Mouse (Mus musculus): ENCODE results near the gene Rbpms2. TPM values are rescaled to one million over a fixed set of nuclear protein-coding genes. Genes with fewer than 3 reads are reported as not detected.
"Not testable (repeated sequence)": the region's sequence is repeated elsewhere in the genome, so short reads cannot be mapped to it uniquely, and the experiment has no call there.

The Rbpms2 gene
- polyA plus RNA-seq, 2 experiments from 2014 or later = 0.23 to 3.0 TPM

DNA sequence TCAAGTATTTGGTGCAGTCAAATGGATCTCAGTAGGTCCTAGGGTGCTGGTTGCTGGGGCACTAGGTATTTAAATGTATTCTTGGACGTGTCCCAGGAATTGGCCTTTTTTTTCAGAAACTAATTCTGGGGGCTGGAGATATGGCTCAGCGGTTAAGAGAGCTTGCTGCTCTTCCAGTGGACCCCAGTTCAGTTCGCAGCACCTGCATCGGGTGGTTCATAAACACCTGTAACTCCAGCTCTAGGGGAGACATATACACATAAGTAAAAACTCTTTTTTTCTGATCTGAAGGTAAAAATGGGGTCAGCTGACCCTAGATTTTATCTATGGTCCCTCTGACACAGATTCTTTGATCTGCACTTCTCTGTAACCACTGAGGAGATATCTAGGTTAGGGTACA lies 8.3 kb upstream of the Rbpms2 start:
- ATAC-seq = no peak

DNA sequence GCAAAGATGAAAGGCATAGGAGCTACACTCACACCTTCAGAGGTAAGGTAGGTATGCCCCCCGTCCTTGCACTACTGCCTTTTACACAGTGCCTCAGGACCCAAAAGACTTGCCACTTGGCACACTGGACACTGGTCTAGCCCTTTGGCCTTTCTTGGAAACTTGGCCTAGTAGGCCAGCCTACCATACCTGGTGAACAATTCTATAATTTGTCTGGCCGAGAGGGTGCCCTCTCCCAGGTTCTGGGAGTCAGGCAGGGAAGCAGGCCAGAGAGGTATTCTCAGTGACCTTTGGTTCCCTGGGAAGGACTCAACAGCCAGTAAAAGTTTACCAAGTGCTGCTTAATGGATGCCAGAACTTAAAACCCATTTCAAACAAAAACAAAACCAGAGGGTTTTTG lies 7.8 kb upstream of the Rbpms2 start:
- no peak for ATAC-seq

DNA sequence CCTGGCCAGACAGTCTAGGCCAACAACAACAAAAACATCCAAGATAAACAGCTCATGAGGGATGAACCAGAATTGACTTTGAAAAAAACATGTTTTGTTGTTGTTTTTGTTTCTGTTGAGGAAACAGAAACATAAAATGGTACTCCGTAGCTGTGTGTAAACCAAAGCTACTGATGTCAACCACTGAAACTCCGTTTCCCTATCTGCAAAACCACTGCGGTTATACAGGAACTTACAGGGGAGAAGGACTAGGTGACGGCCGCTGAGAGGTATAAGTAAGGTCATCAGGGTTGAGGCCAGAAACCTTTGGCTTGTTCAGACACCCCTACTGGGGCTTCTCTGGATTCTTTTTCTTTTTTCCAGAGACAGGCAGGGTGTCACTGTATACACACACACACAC lies 6.6 kb upstream of the Rbpms2 start:
- no peak for ATAC-seq

DNA sequence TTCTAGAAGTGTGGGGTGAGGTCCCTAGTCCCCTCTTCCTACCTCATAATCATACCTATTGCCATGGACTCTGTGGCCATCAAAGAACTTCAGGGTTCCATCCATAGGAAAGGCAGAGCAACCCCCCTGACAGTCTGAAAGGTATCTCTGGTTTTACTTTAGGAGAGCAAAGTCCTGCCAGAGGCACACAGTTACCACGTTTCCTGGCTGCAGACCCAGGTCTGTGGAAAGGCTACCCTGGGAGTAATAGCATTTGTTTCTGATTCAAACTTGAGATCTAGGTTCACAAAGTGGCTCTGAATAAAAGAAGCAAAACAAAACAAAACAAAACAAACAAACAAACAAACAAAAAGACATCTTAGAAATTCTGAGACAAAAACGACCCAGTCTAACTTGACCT lies 5.2 kb upstream of the Rbpms2 start:
- ATAC-seq = no peak

DNA sequence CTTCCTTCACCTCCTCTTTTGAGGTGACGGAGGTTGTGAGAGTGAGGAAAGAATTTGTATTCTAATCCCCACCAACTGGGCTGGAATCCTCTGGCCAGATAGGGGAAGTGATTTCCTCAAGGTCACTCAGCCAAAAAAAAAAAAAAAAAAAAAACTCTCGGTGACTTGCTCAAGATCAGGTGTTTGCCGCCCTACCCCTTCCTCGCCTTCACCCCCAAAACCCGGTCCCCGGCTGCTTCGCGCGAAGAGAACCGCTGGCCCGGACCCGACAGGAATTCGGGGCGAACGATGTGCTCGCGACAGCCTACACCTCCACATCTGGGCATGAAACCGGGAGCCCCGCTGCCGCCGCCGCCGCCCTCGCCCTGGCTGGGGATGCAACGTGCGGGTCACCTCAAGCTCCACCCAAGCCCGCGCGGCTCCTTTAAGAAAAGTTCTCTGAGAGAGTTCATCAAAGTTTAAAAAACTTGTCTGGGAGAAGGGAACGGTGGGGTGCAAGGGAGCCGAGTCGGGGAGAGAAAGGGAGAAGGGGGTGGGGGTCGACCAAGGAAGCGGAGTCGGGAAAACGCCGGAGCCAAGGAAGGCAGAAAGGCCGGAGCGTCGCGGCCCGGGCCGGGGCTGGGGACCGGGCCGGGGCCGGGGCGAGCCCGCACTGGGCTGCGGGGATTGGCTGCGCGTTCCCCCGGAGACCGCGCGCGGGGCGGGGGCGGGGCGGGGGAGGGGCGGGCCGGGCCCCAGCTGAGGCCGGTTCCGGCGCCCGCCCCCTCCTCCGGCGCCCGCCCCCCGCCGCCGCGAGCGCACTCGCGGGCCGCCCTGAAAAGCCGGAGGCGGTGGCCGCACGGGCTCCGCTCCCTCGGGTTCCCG lies 551 bp downstream of the Rbpms2 start:
- ATAC-seq = peak; percentile 43

DNA sequence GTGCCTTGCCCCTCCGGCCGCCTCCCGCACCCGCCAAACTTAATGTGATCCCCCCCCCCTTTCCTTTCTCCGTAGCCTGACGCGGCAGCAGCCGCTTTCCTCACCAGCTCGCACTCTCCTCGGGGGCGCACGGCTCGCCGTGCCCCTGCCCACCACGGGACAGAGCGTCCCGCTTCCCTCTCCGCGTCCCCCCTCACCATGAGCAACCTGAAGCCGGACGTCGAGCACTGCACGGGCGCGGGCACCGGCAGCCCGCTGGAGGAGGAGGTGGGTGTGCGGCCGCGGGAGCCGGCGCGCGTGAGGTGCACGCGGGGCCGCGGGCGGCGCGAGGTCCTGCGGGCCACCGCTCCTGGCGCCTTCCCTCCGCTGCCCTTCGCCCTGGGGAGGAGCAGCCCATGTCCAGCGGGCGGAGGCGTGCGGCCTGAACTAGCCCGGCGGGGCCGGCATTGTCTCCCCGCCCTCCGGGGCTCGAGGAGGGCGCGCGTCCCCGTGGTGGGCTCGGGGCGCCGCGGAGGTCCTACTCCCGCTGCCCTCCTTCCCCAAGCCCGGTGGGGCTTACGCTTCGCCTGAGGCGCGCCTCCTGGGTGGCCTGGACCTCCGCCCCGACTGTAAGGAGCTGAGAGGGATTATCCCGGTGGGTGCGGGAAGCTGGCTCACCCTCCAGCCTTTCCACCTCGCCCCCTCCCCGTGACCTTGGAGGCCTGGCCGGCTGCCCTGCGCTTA lies 1.3 kb downstream of the Rbpms2 start:
- peak; percentile 36 for ATAC-seq

DNA sequence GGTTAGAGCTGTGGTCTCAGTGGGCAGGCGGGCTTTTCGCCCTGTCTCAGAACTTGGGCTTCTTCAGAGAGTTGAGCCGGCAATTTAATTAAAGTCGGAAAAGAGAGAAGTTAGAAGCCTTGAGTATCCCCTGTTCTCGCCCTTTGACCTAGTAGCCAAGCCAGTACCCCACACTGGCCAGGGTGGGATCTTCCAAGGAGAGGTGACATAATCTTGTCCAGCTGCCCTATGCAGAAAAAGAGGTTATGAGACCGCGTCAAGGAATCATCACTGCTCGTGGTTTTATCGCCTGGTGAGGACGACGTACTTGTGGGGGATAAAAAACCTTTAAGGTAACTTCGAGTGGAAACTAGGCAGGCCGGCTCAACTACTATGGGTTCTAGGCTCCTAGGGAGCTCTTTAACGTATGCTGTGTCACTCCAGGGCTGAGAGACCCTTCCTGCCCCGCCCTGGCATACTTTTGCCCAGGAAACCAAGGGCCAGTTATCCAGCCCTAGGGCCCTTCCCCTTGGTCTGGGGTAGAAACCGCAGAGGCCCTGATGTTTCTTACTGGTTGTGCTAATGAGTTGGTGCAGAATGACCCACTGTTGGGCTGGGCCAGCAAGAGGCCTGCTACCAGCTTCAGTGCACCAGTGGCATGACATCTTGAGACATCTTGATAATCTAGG lies 2.0 kb downstream of the Rbpms2 start:
- no peak for ATAC-seq

DNA sequence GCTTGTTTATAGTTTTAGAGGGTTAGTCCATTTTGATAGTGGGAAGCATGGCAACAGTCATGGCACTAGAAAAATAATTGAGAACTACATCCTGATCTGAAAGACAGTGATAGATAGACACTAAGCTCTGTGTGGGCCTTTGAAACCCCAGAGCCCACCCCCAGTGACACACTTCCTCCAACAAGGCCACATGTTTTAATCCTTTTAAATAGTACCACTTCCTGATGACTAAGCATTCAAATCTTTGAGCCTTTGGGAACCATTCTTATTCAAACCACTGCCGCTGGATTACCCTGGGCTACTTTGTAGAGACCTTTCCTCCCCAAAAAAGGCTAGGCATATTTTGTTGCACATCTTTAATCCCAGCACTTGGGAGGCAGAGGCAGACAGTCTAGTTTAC lies 6.3 kb downstream of the Rbpms2 start:
- no peak for ATAC-seq

DNA sequence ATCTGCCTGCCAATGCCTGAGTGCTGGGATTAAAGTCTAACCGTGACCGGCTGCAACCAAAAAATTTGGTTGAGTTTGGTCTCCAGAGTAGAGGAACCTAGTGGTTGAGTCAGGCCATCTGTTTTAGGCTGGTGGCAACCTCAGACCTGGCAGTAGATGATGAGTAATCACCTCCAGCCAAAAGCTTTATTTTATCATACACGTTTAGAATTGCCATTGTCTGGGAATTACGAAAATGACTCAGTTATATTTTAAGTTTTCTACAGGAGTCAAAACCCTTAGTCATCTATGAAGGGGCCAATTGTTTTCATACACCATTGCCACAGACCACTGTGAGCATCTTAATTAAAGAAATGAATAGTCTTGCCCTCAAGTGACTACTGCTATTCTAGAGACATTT lies 7.5 kb downstream of the Rbpms2 start:
- no peak for ATAC-seq

DNA sequence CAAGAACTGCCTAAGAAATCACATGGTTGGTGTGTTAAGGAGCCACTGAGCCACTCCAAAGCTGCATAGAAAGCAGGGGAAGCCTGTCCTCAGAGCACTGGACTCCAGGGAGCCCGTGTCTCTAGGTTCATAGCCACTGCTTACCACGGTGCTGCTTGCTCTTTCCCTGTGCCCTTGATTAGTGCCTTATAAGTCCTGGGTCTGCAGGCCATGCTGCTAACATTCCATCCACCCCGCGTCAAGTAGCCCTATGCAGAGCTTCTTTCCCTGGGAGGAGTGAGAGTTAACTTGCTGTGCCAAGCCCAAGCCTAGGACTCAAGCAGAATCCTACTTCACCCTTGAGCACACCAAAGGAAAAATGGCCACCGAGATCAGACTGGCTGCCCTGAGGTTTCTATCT lies 9.6 kb downstream of the Rbpms2 start:
- ATAC-seq = no peak

DNA sequence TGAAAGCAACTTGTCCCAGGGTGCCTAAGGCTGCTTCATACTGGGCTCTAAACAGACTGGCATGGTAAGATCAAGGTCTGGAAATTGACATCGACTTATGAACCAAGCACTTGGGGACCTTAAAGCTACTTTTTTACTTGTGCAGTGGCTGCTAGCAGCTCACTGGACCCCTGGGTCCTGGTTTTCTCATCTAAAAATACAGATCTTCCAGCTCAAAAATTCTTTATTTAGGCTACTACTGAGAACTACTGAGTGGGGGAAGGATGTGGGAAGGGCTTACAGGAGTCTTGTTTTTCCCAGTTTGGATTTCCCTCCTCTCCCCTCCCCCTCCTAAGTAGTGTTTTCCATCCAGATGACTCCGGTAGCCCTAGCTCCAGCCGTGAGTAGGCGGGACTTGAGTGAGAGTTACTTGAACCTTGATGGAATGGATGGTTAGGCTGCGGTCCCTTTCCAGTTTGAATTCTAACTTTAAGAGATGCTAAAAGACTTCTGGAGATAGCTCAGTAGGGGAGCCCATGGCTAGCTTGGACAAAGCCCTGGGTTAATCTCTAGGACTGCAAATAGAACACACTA lies 11.5 kb downstream of the Rbpms2 start:
- ATAC-seq = no peak

DNA sequence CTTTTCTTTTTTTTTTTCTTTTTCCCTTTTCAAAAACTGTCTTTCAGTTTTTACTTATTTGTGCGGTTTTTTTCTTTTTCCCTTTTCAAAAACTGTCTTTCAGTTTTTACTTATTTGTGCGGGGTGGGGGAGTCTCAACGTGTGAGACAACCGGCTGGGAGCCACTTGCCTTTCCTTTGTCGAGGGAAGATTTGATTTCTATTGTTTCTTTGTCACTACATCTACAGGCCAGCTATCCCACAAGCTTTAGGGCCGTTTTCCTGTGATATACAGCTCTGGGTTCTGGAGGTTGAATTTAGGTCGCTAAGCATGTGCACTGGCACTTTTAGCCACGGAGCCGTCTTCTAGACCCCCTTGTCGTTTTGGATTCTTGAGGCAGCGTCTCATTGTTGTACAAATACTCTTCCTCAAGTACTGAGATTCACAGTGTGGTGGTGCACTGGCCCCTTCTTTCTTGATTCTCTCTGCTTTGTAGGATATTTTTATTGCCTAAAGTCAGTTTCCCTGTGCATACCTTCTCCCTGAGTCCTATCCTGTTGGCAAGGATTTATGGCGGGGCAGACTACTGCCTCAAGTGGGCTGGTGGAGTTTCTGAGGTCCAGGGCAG lies 12.1 kb downstream of the Rbpms2 start:
- ATAC-seq = no peak

DNA sequence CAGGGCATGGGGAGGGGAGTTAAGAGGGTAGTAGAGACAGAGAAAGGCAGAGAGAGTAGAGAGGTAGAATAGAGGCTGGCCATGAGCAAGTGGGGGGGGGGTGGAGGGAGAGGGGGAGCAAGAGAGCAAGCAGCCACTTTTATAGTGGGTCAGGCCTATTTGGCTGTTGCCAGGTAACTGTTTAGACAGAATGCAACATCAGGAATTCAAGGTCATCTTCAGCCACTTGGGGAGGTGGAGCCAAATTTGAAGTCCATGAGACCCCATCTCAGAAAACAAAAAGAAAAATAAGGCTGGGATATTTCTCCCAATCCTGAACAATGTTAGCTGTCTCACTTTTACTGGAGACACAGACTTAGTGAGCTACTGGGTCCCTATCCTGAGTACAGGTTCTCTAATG lies 13.1 kb downstream of the Rbpms2 start:
- ATAC-seq = no peak

DNA sequence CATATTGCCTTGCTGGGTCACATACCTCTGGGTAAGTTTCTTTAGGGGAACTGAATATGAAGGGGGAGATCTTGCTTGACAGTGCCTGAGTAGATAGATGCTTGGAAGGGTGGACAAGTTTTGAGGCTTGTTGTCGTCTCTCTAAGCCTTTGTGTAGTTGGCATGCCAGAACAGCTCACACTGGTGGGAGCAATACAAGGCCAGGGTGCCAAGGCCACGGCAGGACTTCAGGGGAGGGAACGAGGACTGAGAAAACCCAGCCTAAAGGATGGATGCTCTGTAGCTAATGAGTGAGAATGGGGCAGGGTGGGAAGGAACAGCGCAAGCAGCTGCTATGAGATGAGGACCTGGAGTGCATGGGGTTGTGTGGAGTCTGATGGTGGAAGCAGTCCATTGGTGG lies 15.5 kb downstream of the Rbpms2 start:
- ATAC-seq = no peak

DNA sequence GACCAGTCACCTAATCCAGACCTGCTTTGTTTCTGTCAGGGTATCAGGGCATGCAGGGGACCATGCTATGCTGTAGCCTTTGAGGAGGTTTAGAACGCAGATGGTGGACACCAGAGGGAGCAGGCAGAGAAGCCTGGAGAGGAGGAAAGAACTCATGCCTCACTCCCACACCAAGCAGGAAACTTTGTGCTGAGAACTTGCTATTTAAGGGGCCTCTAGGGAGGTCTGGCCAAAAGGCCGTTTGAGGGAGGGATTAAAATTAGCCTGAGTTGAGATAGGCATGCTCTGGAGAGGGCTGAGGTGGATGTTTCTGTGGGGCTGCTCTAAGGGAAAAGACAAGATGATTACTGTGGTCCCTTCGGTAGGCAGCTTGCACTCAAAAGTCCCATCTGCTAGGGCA lies 16.5 kb downstream of the Rbpms2 start:
- no peak for ATAC-seq

DNA sequence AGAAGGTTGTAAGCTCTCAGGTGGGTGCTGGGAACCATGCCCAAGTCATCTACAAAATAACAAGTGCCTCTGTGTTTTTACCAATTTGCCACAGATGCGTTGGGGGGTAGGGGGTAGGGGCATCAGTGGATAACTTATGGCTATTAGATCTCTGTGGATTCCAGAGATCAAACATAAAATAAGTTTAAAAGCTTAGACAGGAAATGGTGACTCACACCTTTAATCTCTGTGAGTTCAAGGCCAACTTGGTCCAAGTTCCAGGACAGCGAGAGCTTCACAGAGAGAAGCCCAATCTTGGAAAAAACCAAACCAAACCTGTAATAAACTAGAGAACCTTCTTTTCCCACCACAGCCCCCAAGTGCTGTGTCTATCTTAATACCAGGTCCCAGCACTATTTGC lies 17.3 kb downstream of the Rbpms2 start:
- ATAC-seq = no peak

DNA sequence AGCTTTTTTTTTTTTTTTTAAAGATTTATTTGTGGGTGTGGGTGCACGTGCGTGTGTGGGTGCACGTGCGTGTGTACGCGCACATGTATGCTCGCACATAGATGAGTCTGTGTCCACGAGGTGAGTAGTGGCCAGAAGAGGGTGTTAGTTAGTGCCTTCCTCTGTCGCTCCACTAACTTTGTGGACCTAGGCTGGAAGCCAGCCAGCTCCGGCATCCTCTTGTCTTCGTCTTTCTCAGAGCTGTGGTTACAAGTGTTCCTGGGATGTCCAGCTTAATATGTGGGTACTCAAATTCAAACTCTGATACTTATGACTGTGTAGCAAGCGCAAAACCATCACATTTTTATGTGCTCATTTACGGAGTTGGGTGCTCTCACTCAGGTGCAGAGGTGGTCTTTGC lies 19.3 kb downstream of the Rbpms2 start:
- ATAC-seq = no peak

DNA sequence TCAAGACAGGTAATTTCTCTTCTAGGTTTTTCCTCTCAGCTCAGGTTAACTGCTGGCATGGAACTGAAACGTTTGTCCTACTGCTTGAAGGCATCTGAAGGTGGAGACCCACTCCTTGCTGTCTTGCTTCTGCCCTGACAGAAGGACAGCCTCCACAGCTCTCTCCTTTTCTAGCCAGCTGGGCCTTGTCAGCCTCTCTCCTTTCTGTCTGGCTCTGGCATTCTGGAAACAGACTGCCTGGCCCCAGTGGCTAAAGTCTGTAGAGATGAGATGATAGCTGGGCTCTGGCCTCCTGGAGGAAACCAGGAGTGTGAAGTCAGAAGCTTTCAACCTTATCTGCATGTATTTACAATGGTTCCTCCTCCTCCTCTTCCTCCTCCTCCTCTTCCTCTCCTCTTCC lies 20.5 kb downstream of the Rbpms2 start:
- no peak for ATAC-seq

DNA sequence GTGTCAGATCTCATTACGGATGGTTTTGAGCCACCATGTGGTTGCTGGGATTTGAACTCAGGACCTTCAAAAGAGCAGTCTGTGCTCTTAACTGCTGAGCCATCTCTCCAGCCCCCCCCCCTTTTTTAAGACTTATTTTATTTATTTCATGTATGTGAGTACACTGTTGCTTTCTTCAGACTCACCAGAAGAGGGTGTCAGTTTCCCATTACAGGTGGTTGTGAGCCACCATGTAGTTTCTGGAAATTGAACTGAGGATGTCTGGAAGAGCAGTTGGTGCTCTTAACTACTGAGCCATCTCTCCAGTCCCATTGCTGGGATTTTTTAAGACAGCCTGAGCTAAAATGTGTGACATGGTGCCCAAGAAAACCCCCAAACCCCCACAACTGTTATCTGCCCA lies 22.5 kb downstream of the Rbpms2 start:
- not testable (repeated sequence) for ATAC-seq

DNA sequence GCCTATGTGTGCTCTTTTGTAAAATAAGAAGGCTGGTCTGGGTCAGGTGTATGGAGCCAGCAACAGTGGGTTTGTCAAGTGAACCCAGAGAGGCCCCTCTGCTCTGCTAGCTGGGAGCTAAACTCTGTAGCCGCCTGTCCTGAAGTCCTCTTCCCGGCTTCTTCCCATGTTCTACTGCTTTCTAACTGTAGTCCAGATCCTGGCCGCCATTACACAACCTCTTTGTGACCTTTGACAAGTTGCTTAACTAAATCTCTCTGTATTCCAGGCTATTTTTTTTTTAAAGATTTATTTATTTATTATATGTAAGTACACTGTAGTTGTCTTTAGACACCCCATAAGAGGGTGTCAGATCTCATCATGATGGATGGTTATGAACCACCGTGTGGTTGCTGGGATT lies 24.3 kb downstream of the Rbpms2 start:
- no peak for ATAC-seq

DNA sequence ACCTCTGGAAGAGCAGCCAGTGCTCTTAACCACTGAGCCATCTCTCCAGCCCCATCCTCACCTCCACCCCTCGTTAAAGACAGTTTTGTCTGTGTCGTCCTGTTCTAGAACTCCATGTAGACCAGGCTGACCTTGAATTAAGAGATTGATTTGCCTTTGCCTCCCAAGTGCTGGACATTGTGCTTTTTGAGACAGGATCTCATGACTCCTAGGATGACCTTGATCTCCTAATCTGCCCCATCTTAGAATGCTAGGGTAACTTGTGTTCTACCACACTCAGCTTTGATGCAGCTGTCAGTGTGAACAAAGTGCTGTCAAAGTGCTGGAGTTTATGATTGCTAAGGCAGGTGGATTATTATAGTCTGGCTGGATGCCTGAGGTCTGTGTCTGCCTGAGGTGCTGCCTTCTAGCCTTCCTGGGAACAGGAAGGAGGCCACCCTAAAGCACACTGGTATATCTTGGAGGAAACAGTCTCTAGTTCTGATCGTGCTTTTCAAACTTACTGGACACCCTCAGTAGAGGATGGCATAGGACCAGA lies 25.3 kb downstream of the Rbpms2 start:
- no peak for ATAC-seq

DNA sequence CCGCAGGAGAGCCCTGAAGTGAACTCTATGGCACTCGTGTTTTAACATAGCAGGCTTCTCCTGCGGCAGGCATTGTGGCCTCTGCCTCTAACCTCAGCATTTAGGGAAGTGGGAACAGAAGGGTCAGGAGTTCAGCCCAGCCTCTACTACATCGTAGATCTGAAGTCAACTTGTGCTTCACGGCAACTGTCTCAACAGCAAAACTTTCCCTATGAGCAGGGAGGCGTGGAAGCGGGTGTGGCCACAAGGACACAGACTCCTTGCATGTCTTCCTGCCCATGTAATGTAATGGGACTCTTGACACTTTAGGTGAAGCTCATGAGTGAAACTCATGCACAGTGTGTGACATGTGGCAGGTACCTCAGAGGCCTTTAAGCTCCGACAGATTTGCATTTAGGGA lies 26.1 kb downstream of the Rbpms2 start:
- ATAC-seq = no peak

DNA sequence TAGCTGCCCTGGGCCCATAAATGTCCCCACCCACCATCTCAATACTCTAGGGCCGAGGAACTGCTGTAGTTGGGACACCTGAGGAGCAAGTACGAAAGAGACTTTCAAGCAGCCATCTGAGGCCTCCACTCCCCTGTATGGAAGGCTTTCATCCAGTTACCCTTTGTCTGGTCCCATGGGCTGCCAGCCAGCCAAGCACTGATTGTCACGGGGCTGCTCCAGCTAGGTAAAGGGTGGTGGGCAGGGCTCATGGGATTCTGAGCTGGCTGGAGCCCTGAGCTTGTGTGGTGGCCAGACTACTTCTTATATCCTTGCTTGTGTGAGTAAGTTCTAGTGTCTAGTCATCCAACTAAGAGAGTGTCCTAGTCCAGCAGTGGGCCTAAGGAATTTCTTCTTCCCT lies 27.8 kb downstream of the Rbpms2 start:
- ATAC-seq = no peak

Data from CD4-positive, CD25-positive, alpha-beta regulatory T cell, adult 4 months (primary cell).